Mouse (Mus musculus): Measurements from ENCODE around the gene Zfp980.
"Not testable (repeated sequence)": the region's sequence is repeated elsewhere in the genome, so short reads cannot be mapped to it uniquely, and the experiment has no call there.

- TF ChIP-seq MAX (IDR thresholded peaks at IDR 0.05); CTCF (IDR thresholded peaks at IDR 0.05; ENCODE audit: control insufficient read depth, insufficient read depth, insufficient read length); MYOG (IDR thresholded peaks at IDR 0.05; ENCODE audit: control insufficient read depth, extremely low read depth, insufficient read length); FOSL1 (IDR thresholded peaks at IDR 0.05; ENCODE audit: insufficient read depth, low read length, poor library complexity, severe bottlenecking); USF1 (IDR thresholded peaks at IDR 0.05; ENCODE audit: low read depth); CEBPB (IDR thresholded peaks at IDR 0.05; ENCODE audit: low read depth): not testable (repeated sequence)
These were observed 9.7 kb downstream of the Zfp980 start for GRCm38 (mm10) chr4:145680217-145680616.

All from C2C12 (cell line).